Mouse (Mus musculus): ENCODE results near the gene Calca. TPM values are rescaled to one million over a fixed set of nuclear protein-coding genes. Genes with fewer than 3 reads are reported as not detected.
A peak's percentile ranks its signal among the peaks of the same experiment; 100 is the strongest.

Gene Calca
- not detected for total RNA-seq (2021)
- 0.29 TPM in 1 of 2 replicates, not detected in the other for polyA plus RNA-seq (2012; rRNA removed)
- long read RNA-seq, result 0 reads

GRCm38 (mm10) chr7:114636102-114636501, at the start of gene Calca:
TSS of gene Calca (minus strand) at chr7:114636357.
- intact Hi-C loops (cut with DNase I), result no loop called here
- no peaks in the 10 kb centered on the region for H3K36me3 ChIP-seq (ENCODE audit: control insufficient read depth, insufficient read depth, low read length)
- no peaks in the 10 kb centered on the region for H3K4me1 ChIP-seq (ENCODE audit: control insufficient read depth, insufficient read depth, low read length)
- no peak for TF ChIP-seq EP300 (IDR thresholded peaks at IDR 0.05; ENCODE audit: insufficient read depth, low read depth, low read length)
- no peak for TF ChIP-seq POLR2A (IDR thresholded peaks at IDR 0.05; ENCODE audit: insufficient read depth, low read depth, low read length)
- no peak for TF ChIP-seq CTCF (IDR thresholded peaks at IDR 0.05)
- H3K9ac ChIP-seq (ENCODE audit: low read depth, low read length), result 0 out of 2 replicates have a peak within 1 kb of the TSS, but pooled peaks have one; percentile 16
- no peak within 1 kb of the TSS for H3K27ac ChIP-seq
- H3K27me3 ChIP-seq (ENCODE audit: control insufficient read depth, insufficient read depth, low read length), result peaks cover 3% of the 10 kb centered on the region
- DNase-seq, result no peak
- peak within 1 kb of the TSS; percentile 36 for H3K4me3 ChIP-seq
- WGBS, result 3% methylated on average over 12 of the region's 12 CpGs
- H3K79me2 ChIP-seq (replicated peaks; ENCODE audit: control insufficient read depth, insufficient read depth, low read length), result no peaks in the 10 kb centered on the region

- intact Hi-C loops (cut with DNase I), result loop anchor here (5.0 kb wide), 1 partner anchor 90 kb away; no protein-coding TSS in a partner anchor
- TF ChIP-seq CTCF (IDR thresholded peaks at IDR 0.05), result peak; percentile 66
- TF ChIP-seq POLR2A (IDR thresholded peaks at IDR 0.05; ENCODE audit: insufficient read depth, low read depth, low read length), result no peak
- no peak for TF ChIP-seq EP300 (IDR thresholded peaks at IDR 0.05; ENCODE audit: insufficient read depth, low read depth, low read length)
- Histone ChIP-seq H3K79me2 (replicated peaks; ENCODE audit: control insufficient read depth, insufficient read depth, low read length) (no peaks in the 10 kb centered on the region), H3K4me1 (ENCODE audit: control insufficient read depth, insufficient read depth, low read length) (no peaks in the 10 kb centered on the region), H3K9ac (ENCODE audit: low read depth, low read length) (no peak overlapping the region), H3K4me3 (no peak overlapping the region), H3K27ac (no peak overlapping the region), H3K27me3 (ENCODE audit: control insufficient read depth, insufficient read depth, low read length) (no peaks in the 10 kb centered on the region), H3K36me3 (ENCODE audit: control insufficient read depth, insufficient read depth, low read length) (no peaks in the 10 kb centered on the region)
- DNase-seq, result no peak
- WGBS, result 28% methylated on average over 2 of the region's 2 CpGs
Measured at GRCm38 (mm10) chr7:114672697-114673096, 36.5 kb upstream of the Calca start.

DNA sequence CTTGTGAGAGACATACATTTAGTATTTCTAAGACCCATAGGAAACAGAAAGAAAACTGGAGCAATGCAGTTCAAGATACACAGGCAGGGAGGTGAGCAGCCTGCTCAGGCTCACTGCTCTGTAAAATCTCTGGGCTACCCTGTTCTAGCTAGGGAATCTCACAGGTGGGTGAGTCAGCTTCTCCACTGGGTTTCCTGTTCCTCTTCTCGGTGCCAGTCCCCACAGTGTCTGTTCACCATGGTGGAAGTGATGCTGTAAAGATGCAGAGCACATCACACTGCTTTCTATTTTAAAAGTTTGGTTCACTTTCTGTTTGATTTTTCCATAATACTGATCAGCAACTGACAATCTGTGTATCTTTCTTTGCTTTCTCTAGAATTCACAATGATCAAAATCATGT, 35.2 kb upstream of the Calca start:
- Histone ChIP-seq H3K4me3 (no peak overlapping the region), H3K9ac (ENCODE audit: low read depth, low read length) (no peak overlapping the region), H3K27me3 (ENCODE audit: control insufficient read depth, insufficient read depth, low read length) (no peaks in the 10 kb centered on the region), H3K4me1 (ENCODE audit: control insufficient read depth, insufficient read depth, low read length) (no peaks in the 10 kb centered on the region), H3K36me3 (ENCODE audit: control insufficient read depth, insufficient read depth, low read length) (no peaks in the 10 kb centered on the region), H3K27ac (no peak overlapping the region), H3K79me2 (replicated peaks; ENCODE audit: control insufficient read depth, insufficient read depth, low read length) (no peaks in the 10 kb centered on the region)
- DNase-seq, result no peak
- TF ChIP-seq POLR2A (IDR thresholded peaks at IDR 0.05; ENCODE audit: insufficient read depth, low read depth, low read length) (no peak), CTCF (IDR thresholded peaks at IDR 0.05) (no peak), EP300 (IDR thresholded peaks at IDR 0.05; ENCODE audit: insufficient read depth, low read depth, low read length) (no peak)
- 33% methylated on average over 1 of the region's 1 CpGs for WGBS
- intact Hi-C loops (cut with DNase I), result loop anchor here (5.0 kb wide), 1 partner anchor 89 kb away; no protein-coding TSS in a partner anchor

DNA sequence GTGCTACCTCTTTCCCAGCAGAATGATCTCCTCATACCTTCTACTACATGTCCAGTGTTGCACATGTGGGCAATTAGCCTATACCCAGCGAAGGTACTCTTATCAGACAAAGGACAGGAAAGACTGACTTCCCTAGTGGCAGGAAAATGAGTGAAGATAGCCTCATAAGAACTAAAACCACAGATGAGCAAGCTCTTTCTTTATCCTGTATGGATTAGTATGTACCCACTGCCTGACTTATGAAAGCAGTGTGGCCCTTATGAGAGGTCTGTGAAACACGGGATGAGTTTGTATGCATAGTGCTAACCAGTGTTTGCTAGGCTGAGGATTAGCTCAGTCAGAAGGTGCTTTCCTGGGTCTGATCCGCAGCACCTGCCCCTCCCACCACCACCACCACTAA, 13.6 kb upstream of the Calca start:
- H3K27ac ChIP-seq, result no peak overlapping the region
- H3K4me3 ChIP-seq, result no peak overlapping the region
- H3K4me1 ChIP-seq (ENCODE audit: control insufficient read depth, insufficient read depth, low read length), result no peaks in the 10 kb centered on the region
- TF ChIP-seq CTCF (IDR thresholded peaks at IDR 0.05) (no peak), EP300 (IDR thresholded peaks at IDR 0.05; ENCODE audit: insufficient read depth, low read depth, low read length) (no peak), POLR2A (IDR thresholded peaks at IDR 0.05; ENCODE audit: insufficient read depth, low read depth, low read length) (no peak)
- DNase-seq, result no peak
- no peaks in the 10 kb centered on the region for H3K79me2 ChIP-seq (replicated peaks; ENCODE audit: control insufficient read depth, insufficient read depth, low read length)
- no peaks in the 10 kb centered on the region for H3K27me3 ChIP-seq (ENCODE audit: control insufficient read depth, insufficient read depth, low read length)
- no peak overlapping the region for H3K9ac ChIP-seq (ENCODE audit: low read depth, low read length)
- intact Hi-C loops (cut with DNase I), result no loop called here
- WGBS, result 37% methylated on average over 3 of the region's 3 CpGs
- no peaks in the 10 kb centered on the region for H3K36me3 ChIP-seq (ENCODE audit: control insufficient read depth, insufficient read depth, low read length)

DNA sequence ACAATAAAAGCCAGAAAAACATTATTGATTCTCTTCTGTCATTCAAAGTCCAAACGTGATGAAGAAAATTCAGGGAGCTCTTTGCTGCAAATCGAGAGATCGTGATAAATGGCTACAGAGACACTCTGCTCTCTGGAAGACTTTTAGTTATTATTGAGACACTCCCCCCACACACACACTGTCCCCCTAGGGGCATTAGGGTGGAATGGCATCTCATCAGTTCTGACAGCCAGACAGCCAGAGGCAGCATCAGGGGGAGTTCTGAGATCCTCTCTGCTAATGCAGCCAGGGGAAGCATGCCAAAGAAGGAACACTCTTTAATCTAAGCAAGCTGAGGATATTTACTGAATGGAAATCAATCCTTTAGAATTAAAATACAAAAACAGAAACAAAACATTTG, 12.6 kb upstream of the Calca start:
- H3K36me3 ChIP-seq (ENCODE audit: control insufficient read depth, insufficient read depth, low read length), result no peaks in the 10 kb centered on the region
- intact Hi-C loops (cut with DNase I), result no loop called here
- no peaks in the 10 kb centered on the region for H3K79me2 ChIP-seq (replicated peaks; ENCODE audit: control insufficient read depth, insufficient read depth, low read length)
- no peak for DNase-seq
- 74% methylated on average over 3 of the region's 3 CpGs for WGBS
- no peak for TF ChIP-seq POLR2A (IDR thresholded peaks at IDR 0.05; ENCODE audit: insufficient read depth, low read depth, low read length)
- peak; percentile 30 for TF ChIP-seq CTCF (IDR thresholded peaks at IDR 0.05)
- no peak overlapping the region for H3K4me3 ChIP-seq
- H3K27ac ChIP-seq, result no peak overlapping the region
- no peaks in the 10 kb centered on the region for H3K4me1 ChIP-seq (ENCODE audit: control insufficient read depth, insufficient read depth, low read length)
- no peaks in the 10 kb centered on the region for H3K27me3 ChIP-seq (ENCODE audit: control insufficient read depth, insufficient read depth, low read length)
- H3K9ac ChIP-seq (ENCODE audit: low read depth, low read length), result no peak overlapping the region

DNA sequence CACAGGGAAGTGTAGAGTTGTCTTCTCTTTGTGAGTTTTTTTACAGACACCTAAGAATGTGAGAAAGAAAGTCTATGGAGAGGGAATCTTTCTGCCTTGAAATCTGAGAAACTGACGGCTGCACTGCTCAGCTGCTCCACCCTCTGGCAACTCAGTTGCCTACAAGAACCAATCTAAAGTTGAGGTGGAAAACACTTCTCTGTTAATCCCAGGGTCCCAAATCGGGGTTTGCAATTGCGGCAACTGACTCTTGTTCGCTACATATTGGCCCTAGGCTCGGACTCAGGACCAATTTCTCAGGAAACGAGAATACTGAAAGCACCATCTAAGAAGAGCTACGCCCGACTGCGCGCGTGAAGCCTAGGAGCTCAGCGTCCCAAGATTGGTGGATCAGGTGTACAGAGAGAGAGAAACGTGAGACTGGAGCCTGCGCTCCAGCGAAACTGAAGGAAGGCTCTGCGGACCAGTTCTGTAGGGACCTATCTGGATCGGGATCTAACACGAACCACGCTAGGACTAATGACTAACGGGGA, 522 bp downstream of the Calca start:
- Histone ChIP-seq H3K9ac (ENCODE audit: low read depth, low read length) (0 out of 2 replicates have a peak overlapping the region, but pooled peaks have one; percentile 16), H3K79me2 (replicated peaks; ENCODE audit: control insufficient read depth, insufficient read depth, low read length) (no peaks in the 10 kb centered on the region), H3K27ac (no peak overlapping the region), H3K36me3 (ENCODE audit: control insufficient read depth, insufficient read depth, low read length) (no peaks in the 10 kb centered on the region), H3K4me1 (ENCODE audit: control insufficient read depth, insufficient read depth, low read length) (no peaks in the 10 kb centered on the region), H3K27me3 (ENCODE audit: control insufficient read depth, insufficient read depth, low read length) (peaks cover 3% of the 10 kb centered on the region), H3K4me3 (peak overlapping the region; percentile 36)
- WGBS, result 1% methylated on average over 20 of the region's 20 CpGs
- DNase-seq, result peak; percentile 8 to 30
- intact Hi-C loops (cut with DNase I), result loop anchor here (2.0 kb wide), 3 partner anchors 55 to 359 kb away; partner anchors contain the start of gene Psma1
- TF ChIP-seq EP300 (IDR thresholded peaks at IDR 0.05; ENCODE audit: insufficient read depth, low read depth, low read length) (no peak), POLR2A (IDR thresholded peaks at IDR 0.05; ENCODE audit: insufficient read depth, low read depth, low read length) (no peak), CTCF (IDR thresholded peaks at IDR 0.05) (peak; percentile 70)

Measured in heart, adult 2 months (tissue).